Mouse (Mus musculus) liver, adult 2 months (tissue): ENCODE measurements at regions not wholly inside any gene's neighbourhood (a gene's known extent, or its start where the extent isn't known, plus 50 kb on each side); places are given as distances from the start of the nearest gene placed in this dataset.

Experiments used
- DNase-seq: peaks from one replicate; pipeline ENCODE4 v3.0.0-alpha.2; 2011; ENCODE audit warnings: low read depth, low spot score; ENCODE audit errors: extremely low read depth
- H3K27ac ChIP-seq: fragments of 200-500 bp; replicated peaks from 2 replicates; pipeline ENCODE4 v1.5.1; 2012; ENCODE audit warnings: low read depth, mild to moderate bottlenecking, control low read depth, inconsistent platforms, low read length; ENCODE audit not compliant: insufficient read depth
- H3K27me3 ChIP-seq: fragments of 200-500 bp; 2 replicates; pipeline ENCODE4 v1.6.1; 2012; ENCODE audit warnings: mild to moderate bottlenecking, moderate library complexity, low read length, inconsistent platforms; ENCODE audit not compliant: control insufficient read depth, insufficient read depth
- H3K36me3 ChIP-seq: fragments of 200-500 bp; 2 replicates; pipeline ENCODE4 v1.6.1; 2012; ENCODE audit warnings: low read length, inconsistent platforms; ENCODE audit not compliant: control insufficient read depth, insufficient read depth
- H3K4me1 ChIP-seq: fragments of 200-500 bp; 2 replicates; pipeline ENCODE4 v1.6.1; 2011; ENCODE audit warnings: low read length; ENCODE audit not compliant: control insufficient read depth, insufficient read depth
- H3K4me3 ChIP-seq: fragments of 200-500 bp; 2 replicates; pipeline ENCODE4 v1.5.1; 2011; ENCODE audit warnings: low read depth, mild to moderate bottlenecking, control low read depth, low read length, moderate library complexity; ENCODE audit not compliant: insufficient read depth
- H3K79me2 ChIP-seq: fragments of 200-500 bp; 2 replicates; pipeline ENCODE4 v1.6.1; 2012; ENCODE audit warnings: inconsistent platforms, mild to moderate bottlenecking, low read length, moderate library complexity; ENCODE audit not compliant: control insufficient read depth, insufficient read depth
- H3K9ac ChIP-seq: fragments of 200-500 bp; 2 replicates; pipeline ENCODE4 v1.6.1; 2012; ENCODE audit warnings: low read depth, mild to moderate bottlenecking, control low read depth, inconsistent platforms, low read length
- CTCF ChIP-seq: fragments of 200-500 bp; IDR thresholded peaks from 2 replicates; pipeline ENCODE4 v1.5.1; 2011; ENCODE audit warnings: low read depth, low read length, control low read depth
- POLR2A ChIP-seq: fragments of 200-500 bp; IDR thresholded peaks from 2 replicates; pipeline ENCODE4 v1.6.1; 2011; ENCODE audit warnings: low read length, control low read depth; ENCODE audit not compliant: insufficient read depth; ENCODE audit errors: extremely low read depth
- WGBS: fragments of 180-500 bp; shearing (Covaris S2); methylation state at CpG from one replicate; pipeline ENCODE4 v1.1.7; 2018; 5-methylcytosine and 5-hydroxymethylcytosine counted together

- TF ChIP-seq CTCF (peak; percentile 44; the same call in 1 of the 2 replicates), POLR2A (no peak)
- Histone ChIP-seq H3K36me3 (no peaks in the 10 kb centered on the region), H3K4me1 (peaks cover 1% of the 10 kb centered on the region), H3K27me3 (no peaks in the 10 kb centered on the region), H3K9ac (no peak overlapping the region), H3K4me3 (no peak overlapping the region), H3K79me2 (no peaks in the 10 kb centered on the region), H3K27ac (no peak overlapping the region)
- DNase-seq = peak; percentile 76
- 23% methylated on average over 6 of the region's 6 CpGs for WGBS
Observed at GRCm38 (mm10) chr12:35674487-35674886, 139.6 kb upstream of the Ahr start.

DNA sequence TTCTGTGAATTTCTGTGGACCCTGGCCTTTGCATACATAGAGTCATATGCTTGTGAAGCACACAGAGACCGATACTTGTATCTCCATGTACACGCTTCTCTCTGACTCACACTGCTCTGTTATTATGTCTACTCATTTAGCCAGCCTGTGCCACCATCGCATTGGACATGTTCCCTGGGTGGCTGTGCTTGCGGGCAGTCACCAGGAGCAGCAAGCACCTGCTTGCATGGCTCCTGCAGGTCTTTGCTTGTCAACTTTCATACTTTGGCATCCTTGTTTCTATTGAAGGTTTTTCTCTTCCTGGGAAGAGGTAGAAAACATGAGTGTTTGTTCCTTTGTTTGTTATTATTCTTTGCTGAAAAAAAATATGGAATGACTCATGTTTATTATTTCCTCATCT is 136.1 kb upstream of the Ahr start:
- no peak overlapping the region for H3K9ac ChIP-seq
- DNase-seq = no peak
- H3K4me1 ChIP-seq = peaks cover 14% of the 10 kb centered on the region
- 96% methylated on average over 4 of the region's 4 CpGs for WGBS
- no peaks in the 10 kb centered on the region for H3K36me3 ChIP-seq
- no peaks in the 10 kb centered on the region for H3K27me3 ChIP-seq
- TF ChIP-seq CTCF (no peak), POLR2A (no peak)
- H3K79me2 ChIP-seq = no peaks in the 10 kb centered on the region
- H3K4me3 ChIP-seq = no peak overlapping the region
- no peak overlapping the region for H3K27ac ChIP-seq

- Histone ChIP-seq H3K4me3 (no peak overlapping the region), H3K79me2 (no peaks in the 10 kb centered on the region), H3K9ac (no peak overlapping the region), H3K27ac (no peak overlapping the region), H3K27me3 (no peaks in the 10 kb centered on the region), H3K4me1 (peaks cover 14% of the 10 kb centered on the region), H3K36me3 (no peaks in the 10 kb centered on the region)
- peak; percentile 95 for DNase-seq
- 38% methylated on average over 1 of the region's 1 CpGs for WGBS
- TF ChIP-seq CTCF = no peak
- no peak for TF ChIP-seq POLR2A
Observed at GRCm38 (mm10) chr12:35668716-35669115, 133.9 kb upstream of the Ahr start.

DNA sequence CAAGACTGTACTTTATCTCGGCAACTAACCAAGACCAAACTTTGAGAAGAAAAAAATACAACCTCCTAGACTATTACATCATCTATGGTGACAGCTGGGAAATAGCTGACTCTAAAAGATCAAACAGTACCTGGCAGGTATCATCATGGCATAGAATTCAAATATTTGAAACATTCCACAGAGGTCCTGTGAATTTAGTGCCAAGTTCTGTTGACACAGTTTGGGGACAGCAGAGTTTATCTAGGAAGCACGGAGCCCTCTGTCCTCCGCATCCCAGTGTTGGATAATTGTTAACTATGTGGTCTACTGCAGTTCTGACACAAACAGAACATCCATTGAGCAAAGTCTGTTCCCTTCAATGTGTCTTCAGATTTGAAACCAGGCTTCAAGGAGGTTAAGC is 132.9 kb upstream of the Ahr start:
- no peak for TF ChIP-seq CTCF
- no peak for TF ChIP-seq POLR2A
- Histone ChIP-seq H3K27ac (peak overlapping the region; percentile 96; the same call in 1 of the 2 replicates), H3K4me1 (peaks cover 14% of the 10 kb centered on the region), H3K9ac (no peak overlapping the region), H3K4me3 (no peak overlapping the region), H3K36me3 (no peaks in the 10 kb centered on the region), H3K27me3 (no peaks in the 10 kb centered on the region), H3K79me2 (no peaks in the 10 kb centered on the region)
- peak; percentile 100 for DNase-seq
- WGBS = 24% methylated on average over 3 of the region's 3 CpGs

- TF ChIP-seq POLR2A (no peak), CTCF (no peak)
- no peak for DNase-seq
- no peaks in the 10 kb centered on the region for H3K36me3 ChIP-seq
- H3K79me2 ChIP-seq = no peaks in the 10 kb centered on the region
- H3K27ac ChIP-seq = peak overlapping the region; percentile 84
- H3K4me3 ChIP-seq = no peak overlapping the region
- H3K4me1 ChIP-seq = peaks cover 14% of the 10 kb centered on the region
- H3K27me3 ChIP-seq = no peaks in the 10 kb centered on the region
- no peak overlapping the region for H3K9ac ChIP-seq
Observed at GRCm38 (mm10) chr12:35667218-35667617, 132.4 kb upstream of the Ahr start.

- no peaks in the 10 kb centered on the region for H3K79me2 ChIP-seq
- no peak overlapping the region for H3K27ac ChIP-seq
- no peaks in the 10 kb centered on the region for H3K36me3 ChIP-seq
- H3K4me3 ChIP-seq = no peak overlapping the region
- no peak for DNase-seq
- H3K4me1 ChIP-seq = peaks cover 14% of the 10 kb centered on the region
- no peak overlapping the region for H3K9ac ChIP-seq
- TF ChIP-seq POLR2A (no peak), CTCF (no peak)
- H3K27me3 ChIP-seq = no peaks in the 10 kb centered on the region
- WGBS = 65% methylated on average over 2 of the region's 2 CpGs
Observed at GRCm38 (mm10) chr12:35666062-35666461, 131.2 kb upstream of the Ahr start.
